Mouse (Mus musculus) liver, embryonic 13.5 days (tissue): ENCODE measurements around the gene Cyp4f17. TPM values are rescaled to one million over a fixed set of nuclear protein-coding genes. Genes with fewer than 3 reads are reported as not detected.
"Not testable (repeated sequence)": the region's sequence is repeated elsewhere in the genome, so short reads cannot be mapped to it uniquely, and the experiment has no call there.

Experiments used
- ATAC-seq: fragments of 200-750 bp; cut with Nextera tagmentation; 2 replicates; pipeline ENCODE4 v1.8.0; 2017; ENCODE audit warnings: low read depth, mild to moderate bottlenecking, moderate number of reproducible peaks, moderate library complexity
- DNase-seq: peaks from one replicate; pipeline ENCODE4 v3.0.0; 2022
- H3K27ac ChIP-seq: fragments of 300-500 bp; sonication (generic); 2 replicates; pipeline ENCODE4 v1.5.1; 2015; ENCODE audit warnings: moderate library complexity, mild to moderate bottlenecking, inconsistent platforms
- H3K27me3 ChIP-seq: fragments of 300-500 bp; sonication (generic); 2 replicates; pipeline ENCODE4 v1.6.1; 2015; ENCODE audit warnings: mild to moderate bottlenecking, inconsistent platforms
- H3K36me3 ChIP-seq: fragments of 300-500 bp; sonication (generic); 2 replicates; pipeline ENCODE4 v1.6.1; 2015; ENCODE audit warnings: mild to moderate bottlenecking, inconsistent platforms
- H3K4me1 ChIP-seq: fragments of 300-500 bp; sonication (generic); replicated peaks from 2 replicates; pipeline ENCODE4 v1.6.1; 2015; ENCODE audit warnings: inconsistent platforms
- H3K4me2 ChIP-seq: fragments of 300-500 bp; sonication (generic); 2 replicates; pipeline ENCODE4 v1.6.1; 2015; ENCODE audit warnings: inconsistent platforms, mild to moderate bottlenecking, moderate library complexity
- H3K4me3 ChIP-seq: fragments of 300-500 bp; sonication (generic); replicated peaks from 2 replicates; pipeline ENCODE4 v1.5.1; 2015; ENCODE audit warnings: mild to moderate bottlenecking, inconsistent platforms
- H3K9ac ChIP-seq: fragments of 300-500 bp; sonication (generic); 2 replicates; pipeline ENCODE4 v1.6.1; 2015; ENCODE audit warnings: mild to moderate bottlenecking, inconsistent platforms
- H3K9me3 ChIP-seq: fragments of 300-500 bp; sonication (generic); replicated peaks from 2 replicates; pipeline ENCODE4 v1.6.1; 2016; ENCODE audit warnings: inconsistent platforms
- WGBS: fragments of 180-500 bp; shearing (Covaris S2); methylation state at CpG from one replicate; pipeline ENCODE4 v1.1.7; 2015; ENCODE audit not compliant: insufficient replicate concordance; 5-methylcytosine and 5-hydroxymethylcytosine counted together
- polyA plus RNA-seq: library from polyadenylated mRNA; unstranded; fragments of >200 nt; fragmentation: Nextera tagmentation; extraction: Ambion mirVana; gene quantifications from 2 replicates; pipeline ENCODE4 v1.2.1, GENCODE M21; 2015

The Cyp4f17 gene
- polyA plus RNA-seq, 1 experiment from 2014 or later: 0.47 TPM

DNA sequence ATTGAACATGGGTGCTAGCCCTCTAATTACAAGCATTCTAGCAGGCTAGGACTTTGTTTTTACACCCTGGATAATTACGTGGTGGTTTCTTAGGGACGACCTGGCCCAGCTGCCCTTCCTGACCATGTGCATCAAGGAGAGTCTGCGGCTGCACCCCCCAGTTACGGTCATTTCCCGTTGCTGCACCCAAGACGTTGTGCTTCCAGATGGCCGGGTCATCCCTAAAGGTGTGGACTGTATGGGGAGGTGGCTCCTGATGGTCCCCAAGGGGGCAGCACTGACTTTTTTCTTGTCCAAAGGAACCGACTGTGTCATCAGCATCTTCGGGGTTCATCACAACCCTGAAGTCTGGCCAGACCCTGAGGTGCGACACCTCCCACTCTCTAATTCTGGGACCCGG lies 21.9 kb downstream of the Cyp4f17 start:
- Histone ChIP-seq H3K4me1 (peaks cover 9% of the 10 kb centered on the region; the same call in 1 of the 2 replicates), H3K4me3 (no peak overlapping the region), H3K36me3 (no peaks in the 10 kb centered on the region), H3K27me3 (no peaks in the 10 kb centered on the region), H3K9me3 (no peaks in the 10 kb centered on the region), H3K4me2 (peak overlapping the region; percentile 68), H3K27ac (no peak overlapping the region), H3K9ac (no peak overlapping the region)
- no peak for ATAC-seq
- 78% methylated on average over 11 of the region's 11 CpGs for WGBS
- DNase-seq: no peak

DNA sequence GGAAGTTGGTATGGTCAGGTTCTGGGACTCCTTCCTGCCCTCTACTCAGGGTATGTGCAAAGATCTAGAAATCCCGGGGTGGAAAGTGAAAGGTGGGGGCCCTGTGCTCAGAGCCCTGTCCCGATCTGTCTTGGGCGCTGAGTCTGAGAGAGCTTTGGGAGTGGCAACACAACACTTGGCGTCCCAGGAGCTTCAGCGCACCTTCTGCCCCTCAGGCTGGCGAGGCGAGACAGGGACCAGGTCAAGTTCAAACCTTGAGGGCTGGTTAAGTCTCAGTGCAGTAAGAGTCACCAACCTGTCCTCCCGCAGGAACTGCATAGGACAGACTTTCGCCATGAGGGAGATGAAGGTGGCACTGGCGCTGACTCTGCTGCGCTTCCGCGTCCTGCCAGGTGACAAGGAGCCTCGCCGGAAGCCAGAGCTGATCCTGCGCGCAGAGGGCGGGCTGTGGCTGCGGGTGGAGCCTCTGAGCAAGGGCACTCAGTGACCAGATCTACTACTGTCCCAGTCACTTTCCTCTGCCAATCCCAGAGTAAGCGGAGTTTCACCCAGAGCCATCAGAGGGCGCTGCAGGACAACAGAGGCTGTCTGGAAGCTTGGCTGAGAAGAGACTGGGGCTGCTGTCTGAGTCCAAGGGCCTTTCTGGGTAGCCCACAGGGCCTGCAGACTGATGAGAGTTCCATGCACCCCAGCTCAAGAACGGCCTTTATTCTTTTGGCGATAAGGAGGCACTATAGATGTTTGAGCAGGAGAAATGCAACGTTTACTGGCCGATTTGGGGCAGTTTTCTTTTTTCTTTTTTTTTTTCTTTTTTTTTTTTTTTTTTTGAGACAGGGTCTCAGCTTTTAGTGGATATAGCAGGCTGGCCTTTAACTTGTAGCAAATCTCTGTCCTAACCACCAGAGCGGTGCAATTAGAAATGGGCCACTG lies 22.8 kb downstream of the Cyp4f17 start:
- no peaks in the 10 kb centered on the region for H3K27me3 ChIP-seq
- WGBS: 6% methylated on average over 26 of the region's 26 CpGs
- H3K36me3 ChIP-seq: no peaks in the 10 kb centered on the region
- H3K27ac ChIP-seq: no peak overlapping the region
- H3K9ac ChIP-seq: peak overlapping the region; percentile 64
- H3K4me1 ChIP-seq: peaks cover 9% of the 10 kb centered on the region; the same call in 1 of the 2 replicates
- H3K4me3 ChIP-seq: peak overlapping the region; percentile 51
- ATAC-seq (peak; percentile 91), DNase-seq (peak; percentile 78)
- peak overlapping the region; percentile 68 for H3K4me2 ChIP-seq
- no peaks in the 10 kb centered on the region for H3K9me3 ChIP-seq

DNA sequence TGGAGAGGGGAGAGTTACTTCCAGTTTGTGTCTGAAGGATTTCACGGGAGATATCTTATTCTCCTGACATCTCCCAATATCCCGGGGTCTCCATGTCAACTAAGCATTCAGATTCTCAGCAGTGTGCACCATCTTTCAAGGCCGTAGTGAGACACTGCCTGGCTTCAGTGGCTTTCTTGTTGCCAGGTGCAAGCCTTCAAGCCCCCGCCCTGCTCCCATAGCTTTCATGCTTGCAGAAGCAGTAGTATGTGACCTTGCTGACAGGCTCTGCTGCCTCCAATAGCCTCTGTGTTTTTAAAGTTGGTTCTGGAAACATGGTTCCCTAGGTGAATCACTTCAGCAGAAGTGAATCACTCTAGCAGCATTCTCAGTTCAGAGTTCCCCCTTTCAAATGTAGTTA lies 26.5 kb downstream of the Cyp4f17 start:
- peaks cover 13% of the 10 kb centered on the region; the same call in 1 of the 2 replicates for H3K4me1 ChIP-seq
- H3K4me3 ChIP-seq, H3K4me2 ChIP-seq, H3K9me3 ChIP-seq, H3K9ac ChIP-seq, H3K27ac ChIP-seq, ATAC-seq, H3K27me3 ChIP-seq, DNase-seq, H3K36me3 ChIP-seq: not testable (repeated sequence)
- 49% methylated on average over 4 of the region's 4 CpGs for WGBS

DNA sequence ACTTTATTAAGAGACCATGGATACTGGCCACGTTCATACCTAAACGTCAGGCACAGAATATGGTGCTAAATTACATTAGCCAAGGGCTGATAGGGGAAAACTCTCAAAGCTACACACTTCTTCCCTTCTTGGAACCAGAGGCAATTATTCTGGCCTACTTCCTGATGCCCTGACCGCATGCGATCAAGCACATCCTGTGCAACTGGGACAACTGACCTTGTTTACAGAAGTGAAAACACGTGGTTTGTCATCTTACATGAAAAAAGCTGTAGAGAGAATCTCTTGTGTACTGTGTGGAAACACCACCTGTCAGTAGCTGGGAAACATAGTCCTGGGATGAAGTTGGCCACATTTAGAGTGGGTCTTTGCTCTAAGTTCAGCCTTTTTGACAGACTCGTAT lies 28.2 kb downstream of the Cyp4f17 start:
- Histone ChIP-seq H3K9ac (no peak overlapping the region), H3K9me3 (no peaks in the 10 kb centered on the region), H3K36me3 (no peaks in the 10 kb centered on the region), H3K4me2 (no peak overlapping the region), H3K4me1 (0 out of 2 replicates have a peak, but pooled peaks cover 4% of the 10 kb centered on the region), H3K4me3 (no peak overlapping the region), H3K27ac (no peak overlapping the region), H3K27me3 (no peaks in the 10 kb centered on the region)
- ATAC-seq: no peak
- 41% methylated on average over 6 of the region's 6 CpGs for WGBS
- DNase-seq: no peak

DNA sequence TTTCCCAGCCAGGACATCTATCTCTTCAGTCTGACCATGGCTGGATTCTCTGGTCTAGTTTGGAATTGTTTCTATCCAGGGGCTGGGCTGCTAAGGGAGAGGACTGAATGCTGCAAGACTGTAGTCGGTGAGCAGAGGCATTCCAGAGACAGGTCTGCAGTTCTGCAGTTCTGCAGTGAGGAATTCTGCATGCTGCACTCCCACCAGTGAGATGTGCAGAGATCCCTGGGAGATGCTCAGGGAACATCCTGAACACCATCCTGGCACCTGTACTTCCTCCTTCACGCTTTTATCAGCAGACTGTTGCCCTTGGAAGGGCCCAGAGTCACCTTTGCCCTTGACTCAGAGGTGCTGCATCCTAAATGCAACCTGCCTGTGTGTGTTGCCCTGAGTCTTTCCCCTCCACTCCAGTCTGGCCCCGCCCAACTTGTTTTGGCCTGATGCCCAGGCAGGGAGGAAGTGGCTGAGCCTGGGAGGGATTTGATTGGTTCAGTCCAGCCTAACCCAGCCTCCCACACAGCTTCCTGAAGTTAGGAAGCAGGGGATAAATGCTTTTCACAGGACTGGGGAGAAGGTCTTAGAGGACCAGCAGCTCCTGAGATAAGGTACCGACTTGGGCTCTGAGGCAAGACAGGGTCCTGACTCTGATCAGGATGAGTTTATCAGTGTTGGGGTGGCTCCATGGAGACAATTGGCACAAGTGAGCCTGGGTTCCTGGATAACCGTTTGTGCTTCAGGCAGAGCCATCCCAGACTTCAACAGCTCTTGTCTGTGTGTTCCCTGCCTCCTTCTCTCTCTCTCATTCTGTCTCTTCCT lies 30.4 kb downstream of the Cyp4f17 start, which contains the start of gene Cyp4f16:
TSS of gene Cyp4f16 (plus strand) at position 508 of the 816 bp plus-strand sequence.
- Histone ChIP-seq H3K4me3 (peak within 1 kb of the TSS; percentile 34), H3K4me2 (peak within 1 kb of the TSS; percentile 44)
- WGBS: 10% methylated on average over 5 of the region's 5 CpGs
- H3K27ac ChIP-seq, H3K36me3 ChIP-seq, H3K9me3 ChIP-seq, H3K4me1 ChIP-seq, H3K9ac ChIP-seq, H3K27me3 ChIP-seq: not testable (repeated sequence)
- ATAC-seq (peak; percentile 78), DNase-seq (peak; percentile 14)

DNA sequence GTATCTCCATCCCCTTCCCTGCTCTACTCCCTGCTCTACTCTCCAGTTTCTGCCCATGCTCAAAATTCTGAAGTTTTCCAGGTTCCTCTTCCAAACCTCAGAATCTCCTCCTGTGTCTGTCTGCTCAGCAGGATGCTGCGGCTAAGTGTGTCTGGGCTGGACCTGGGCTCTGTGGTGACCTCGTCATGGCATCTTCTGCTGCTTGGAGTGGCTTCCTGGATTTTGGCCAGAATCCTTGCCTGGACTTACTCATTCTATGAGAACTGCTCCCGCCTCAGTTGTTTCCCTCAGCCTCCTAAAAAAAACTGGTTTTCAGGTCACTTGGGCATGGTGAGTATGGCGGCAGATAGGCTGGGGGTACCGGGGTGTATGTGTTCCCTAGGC lies 31.0 kb downstream of the Cyp4f17 start:
- no peaks in the 10 kb centered on the region for H3K36me3 ChIP-seq
- no peaks in the 10 kb centered on the region for H3K27me3 ChIP-seq
- ATAC-seq: no peak
- DNase-seq: no peak
- H3K27ac ChIP-seq: no peak overlapping the region
- H3K9me3 ChIP-seq: no peaks in the 10 kb centered on the region
- H3K4me1 ChIP-seq: 0 out of 2 replicates have a peak, but pooled peaks cover 4% of the 10 kb centered on the region
- H3K4me3 ChIP-seq: peak overlapping the region; percentile 34
- H3K4me2 ChIP-seq: peak overlapping the region; percentile 44
- WGBS: 40% methylated on average over 5 of the region's 5 CpGs
- H3K9ac ChIP-seq: no peak overlapping the region

DNA sequence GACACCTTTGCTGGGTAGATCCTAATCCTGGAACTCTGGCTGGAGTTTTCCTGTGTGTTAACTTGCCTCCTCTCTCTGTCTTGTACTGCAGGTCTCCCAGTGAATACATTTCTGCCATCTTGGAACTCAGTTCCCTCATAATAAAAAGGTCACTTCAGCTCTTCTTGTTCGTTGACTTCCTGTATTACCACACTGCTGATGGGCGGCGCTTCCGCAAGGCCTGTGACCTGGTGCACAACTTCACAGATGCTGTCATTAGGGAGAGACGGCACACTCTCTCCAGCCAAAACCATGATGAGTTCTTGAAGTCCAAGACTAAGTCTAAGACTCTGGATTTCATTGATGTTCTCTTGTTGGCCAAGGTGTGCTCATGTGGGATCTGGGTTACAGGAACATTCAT lies 38.9 kb downstream of the Cyp4f17 start:
- not testable (repeated sequence) for H3K9me3 ChIP-seq, DNase-seq, H3K4me1 ChIP-seq, ATAC-seq, H3K27me3 ChIP-seq, H3K9ac ChIP-seq, H3K27ac ChIP-seq, H3K4me3 ChIP-seq, H3K4me2 ChIP-seq, H3K36me3 ChIP-seq
- WGBS: 68% methylated on average over 5 of the region's 5 CpGs

DNA sequence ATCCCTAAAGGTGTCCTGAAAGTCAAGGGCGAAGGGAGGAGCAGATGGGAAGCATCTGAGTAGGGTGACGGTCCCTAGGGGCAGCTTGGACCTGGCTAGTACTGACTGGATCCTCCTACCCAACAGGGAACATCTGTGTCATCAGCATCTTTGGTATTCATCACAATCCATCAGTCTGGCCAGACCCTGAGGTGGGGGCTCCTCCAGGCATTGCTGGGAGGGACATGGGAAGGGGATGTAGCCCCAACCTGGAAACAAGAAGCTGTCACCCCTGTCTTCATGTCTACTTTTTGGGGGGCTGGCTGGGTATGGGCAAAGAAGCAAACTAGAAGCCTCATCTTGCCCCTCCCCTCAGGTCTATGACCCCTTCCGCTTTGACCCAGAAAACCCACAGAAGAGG lies 44.5 kb downstream of the Cyp4f17 start:
- H3K27ac ChIP-seq, H3K9me3 ChIP-seq, DNase-seq, H3K36me3 ChIP-seq, ATAC-seq, H3K4me1 ChIP-seq, H3K27me3 ChIP-seq: not testable (repeated sequence)
- Histone ChIP-seq H3K4me2 (peak overlapping the region; percentile 61), H3K4me3 (peak overlapping the region; percentile 46), H3K9ac (0 out of 2 replicates have a peak overlapping the region, but pooled peaks have one; percentile 13)
- 86% methylated on average over 3 of the region's 3 CpGs for WGBS

DNA sequence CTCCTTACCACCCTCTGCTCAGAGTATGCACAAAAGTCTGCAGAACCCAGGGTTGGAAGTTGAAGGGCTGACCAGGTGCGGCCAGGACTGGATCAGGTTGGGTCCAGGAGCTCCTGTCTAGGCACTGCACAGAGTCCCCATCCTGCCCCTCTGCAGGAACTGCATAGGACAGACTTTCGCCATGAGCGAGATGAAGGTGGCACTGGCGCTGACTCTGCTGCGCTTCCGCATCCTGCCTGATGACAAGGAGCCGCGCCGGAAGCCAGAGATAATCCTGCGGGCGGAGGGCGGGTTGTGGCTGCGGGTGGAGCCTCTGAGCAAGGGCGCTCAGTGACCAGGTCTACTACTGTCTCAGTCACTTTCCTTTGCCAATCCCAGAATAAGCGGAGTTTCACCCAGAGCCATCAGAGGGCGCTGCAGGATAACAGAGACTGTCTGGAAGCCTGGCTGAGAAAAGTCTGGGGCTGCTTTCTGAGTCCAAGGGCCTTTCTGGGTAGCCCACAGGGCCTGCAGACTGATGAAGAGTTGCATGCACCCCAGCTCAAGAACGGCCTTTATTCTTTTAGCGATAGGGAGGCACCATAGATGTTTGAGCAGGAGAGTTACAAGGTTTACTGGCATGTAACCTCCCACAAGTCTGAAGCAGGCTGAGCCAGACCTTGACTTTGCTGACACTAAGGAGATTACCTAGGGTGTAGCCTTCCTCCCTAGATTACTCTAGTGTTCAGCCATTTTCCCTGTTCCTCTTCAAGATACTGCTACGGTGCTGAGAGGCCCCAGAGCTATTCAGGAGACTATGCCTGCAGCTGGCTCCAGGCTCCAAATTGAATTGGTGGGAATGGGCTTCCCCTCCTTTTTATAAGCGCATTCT lies 45.3 kb downstream of the Cyp4f17 start:
- no peaks in the 10 kb centered on the region for H3K27me3 ChIP-seq
- WGBS: 9% methylated on average over 20 of the region's 20 CpGs
- ATAC-seq: peak; percentile 81
- no peaks in the 10 kb centered on the region for H3K9me3 ChIP-seq
- H3K4me1 ChIP-seq: peaks cover 9% of the 10 kb centered on the region
- peak overlapping the region; percentile 61 for H3K4me2 ChIP-seq
- peak overlapping the region; percentile 46 for H3K4me3 ChIP-seq
- peak; percentile 60 for DNase-seq
- H3K36me3 ChIP-seq: no peaks in the 10 kb centered on the region
- no peak overlapping the region for H3K27ac ChIP-seq
- 0 out of 2 replicates have a peak overlapping the region, but pooled peaks have one; percentile 13 for H3K9ac ChIP-seq

DNA sequence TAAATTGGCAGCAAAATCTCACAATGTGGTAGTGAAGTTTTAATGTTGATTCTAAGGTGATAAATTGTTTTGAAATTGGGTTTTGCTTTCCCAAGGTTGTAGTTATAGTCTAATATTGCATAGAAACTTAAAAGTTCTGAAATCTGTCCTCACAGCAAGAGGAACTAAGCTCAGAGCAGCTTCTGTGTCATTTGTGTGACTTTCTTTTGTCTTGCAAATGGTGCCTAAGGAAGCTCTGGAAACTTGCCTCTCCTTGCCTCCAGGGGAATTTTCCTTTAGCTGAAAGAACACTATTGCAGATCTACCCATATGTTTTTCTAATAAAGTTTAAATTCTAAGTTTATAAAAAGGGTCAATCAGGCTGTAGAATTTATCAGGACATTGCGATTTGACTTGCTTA lies 47.2 kb downstream of the Cyp4f17 start:
- not testable (repeated sequence) for H3K27me3 ChIP-seq, DNase-seq, H3K27ac ChIP-seq, H3K4me3 ChIP-seq, H3K9ac ChIP-seq, H3K36me3 ChIP-seq, H3K4me2 ChIP-seq, H3K4me1 ChIP-seq, H3K9me3 ChIP-seq, ATAC-seq
- WGBS: 31% methylated on average over 1 of the region's 1 CpGs
